Comparison of ENCODE assay signal across 8 mouse cellular contexts in genomic region chr14:55671486-55671832, GRCm38 (mm10). TPM values are rescaled to one million over a fixed set of nuclear protein-coding genes. Genes with fewer than 3 reads are reported as not detected.
DNase-seq lines count a peak whose midpoint lies in the region; ATAC-seq and TF ChIP-seq lines count a peak whose summit lies in the region.

No protein-coding gene starts in this region.

- H3K4me1 ChIP-seq in heart, embryonic 12.5 days (replicated peaks) = peaks cover 18% of the 10 kb centered on the region
- peaks cover 15 to 52% of the 10 kb centered on the region in 2 experiments; a peak in 3 of 4 replicates for H3K4me1 ChIP-seq in CH12.LX (ENCODE audit: control insufficient read depth in 1 of 2, insufficient read depth in 2 of 2)
- H3K4me1 ChIP-seq in forebrain, embryonic 10.5 days = peaks cover 24% of the 10 kb centered on the region
- H3K4me1 ChIP-seq in liver, embryonic 13.5 days (replicated peaks) = peaks cover 47% of the 10 kb centered on the region

- peak overlapping the region; percentile 81; the same call in 1 of the 2 replicates for H3K27ac ChIP-seq in heart, embryonic 12.5 days (ENCODE audit: poor library complexity, severe bottlenecking)
- H3K27ac ChIP-seq in CH12.LX (ENCODE audit: insufficient read depth, low read depth) = peak overlapping the region; percentile 84; the same call in 1 of the 2 replicates
- peak overlapping the region; percentile 96 for H3K27ac ChIP-seq in forebrain, embryonic 10.5 days
- H3K27ac ChIP-seq in liver, embryonic 13.5 days = peak overlapping the region; percentile 90

- no peak for TF ChIP-seq RAD21 in CH12.LX (IDR thresholded peaks at IDR 0.05; ENCODE audit: low read depth, low read length)

- no peak for TF ChIP-seq CTCF in CH12.LX (conservative IDR thresholded peaks at IDR 0.05 in 1 of 2, IDR thresholded peaks at IDR 0.05 in 1 of 2; ENCODE audit: low read depth in 2 of 2, low read length in 2 of 2)

- peaks cover 45% of the 10 kb centered on the region for H3K79me2 ChIP-seq in CH12.LX (replicated peaks; ENCODE audit: control insufficient read depth, extremely low read depth, insufficient read depth, poor library complexity, severe bottlenecking)

- TF ChIP-seq POLR2A in CH12.LX (IDR thresholded peaks at IDR 0.05; ENCODE audit: low read depth, low read length) = no peak

- peaks cover 35% of the 10 kb centered on the region for H3K36me3 ChIP-seq in heart, embryonic 12.5 days
- peaks cover 16 to 48% of the 10 kb centered on the region in 2 experiments for H3K36me3 ChIP-seq in CH12.LX (replicated peaks in 1 of 2; ENCODE audit: control insufficient read depth in 1 of 2, insufficient read depth in 1 of 2, low read length in 1 of 2)
- peaks cover 40% of the 10 kb centered on the region for H3K36me3 ChIP-seq in forebrain, embryonic 10.5 days (replicated peaks)
- H3K36me3 ChIP-seq in liver, embryonic 13.5 days = peaks cover 37% of the 10 kb centered on the region

- TF ChIP-seq EP300 in CH12.LX (IDR thresholded peaks at IDR 0.05; ENCODE audit: low read length) = no peak

- ATAC-seq in heart, embryonic 12.5 days (ENCODE audit: insufficient number of reproducible peaks, low FRiP score) = peak; percentile 49
- peak; percentile 22 for ATAC-seq in liver, embryonic 13.5 days (ENCODE audit: low read depth)

- H3K9me3 ChIP-seq in heart, embryonic 12.5 days (replicated peaks) = no peaks in the 10 kb centered on the region
- no peaks in the 10 kb centered on the region for H3K9me3 ChIP-seq in CH12.LX (replicated peaks; ENCODE audit: low read length)
- no peaks in the 10 kb centered on the region for H3K9me3 ChIP-seq in forebrain, embryonic 10.5 days
- H3K9me3 ChIP-seq in liver, embryonic 13.5 days (replicated peaks) = no peaks in the 10 kb centered on the region

- WGBS in heart, embryonic 12.5 days = under 1% methylated on average over 12 of the region's 12 CpGs
- 0% methylated on average over 12 of the region's 12 CpGs for WGBS in forebrain, embryonic 10.5 days
- under 1% methylated on average over 12 of the region's 12 CpGs for WGBS in liver, embryonic 13.5 days (ENCODE audit: insufficient replicate concordance)

- no peaks in the 10 kb centered on the region for H3K27me3 ChIP-seq in heart, embryonic 12.5 days (replicated peaks)
- no peaks in the 10 kb centered on the region for H3K27me3 ChIP-seq in CH12.LX (replicated peaks)
- H3K27me3 ChIP-seq in forebrain, embryonic 10.5 days (ENCODE audit: poor library complexity, severe bottlenecking) = no peaks in the 10 kb centered on the region
- no peaks in the 10 kb centered on the region for H3K27me3 ChIP-seq in liver, embryonic 13.5 days

- H3K9ac ChIP-seq in heart, embryonic 12.5 days = peak overlapping the region; percentile 90
- peak overlapping the region; percentile 84 for H3K9ac ChIP-seq in CH12.LX (ENCODE audit: insufficient read depth, low read depth)
- peak overlapping the region; percentile 85 for H3K9ac ChIP-seq in liver, embryonic 13.5 days

- in situ Hi-C loops in CH12.LX (cut with MboI; ENCODE audit: low pct_ligation_motif_present, low pct_unique_long_range_greater_than_20kb, low sequenced_read_pairs) = no loop called here

- H3K4me2 ChIP-seq in heart, embryonic 12.5 days = peak overlapping the region; percentile 97
- H3K4me2 ChIP-seq in CH12.LX (ENCODE audit: insufficient read depth, low read depth, poor library complexity, severe bottlenecking) = peak overlapping the region; percentile 39; the same call in 1 of the 2 replicates
- peak overlapping the region; percentile 93 for H3K4me2 ChIP-seq in liver, embryonic 13.5 days

- peak overlapping the region; percentile 93 for H3K4me3 ChIP-seq in heart, embryonic 12.5 days
- H3K4me3 ChIP-seq in CH12.LX (replicated peaks in 1 of 3; ENCODE audit: low read depth in 2 of 3, low read length in 2 of 3, poor library complexity in 1 of 3) = peak overlapping the region; percentile 56 to 76 (median 74)
- H3K4me3 ChIP-seq in forebrain, embryonic 10.5 days = peak overlapping the region; percentile 71
- peak overlapping the region; percentile 86 for H3K4me3 ChIP-seq in liver, embryonic 13.5 days (replicated peaks)

- no peak for DNase-seq in heart, adult 9 months (ENCODE audit: low spot score in 2 of 2)
- peak; percentile 27 for DNase-seq in CH12.LX (ENCODE audit: extremely low read depth)
- no peak for DNase-seq in forebrain, embryonic 10.5 days (ENCODE audit: extremely low spot score, low spot score)
- no peak for DNase-seq in liver, embryonic 13.5 days
- no peak for DNase-seq in cerebellum, adult 11 months
- no peak for DNase-seq in cerebellum, postnatal 14 days
- no peak for DNase-seq in layer of hippocampus, adult 11-12 months (ENCODE audit: low spot score)

- dilution Hi-C loops in CH12.LX (cut with MboI; ENCODE audit: extremely low pct_ligation_motif_present, extremely low pct_unique_long_range_greater_than_20kb, low sequenced_read_pairs) = no loop called here

TF ChIP-seq in CH12.LX, 34 proteins besides CTCF, POLR2A, EP300 and RAD21:
- TF ChIP-seq ZMIZ1 (IDR thresholded peaks at IDR 0.05; ENCODE audit: low read depth, low read length) (no peak), UBTF (IDR thresholded peaks at IDR 0.05; ENCODE audit: low read depth, low read length) (peak; percentile 49; the same call in 1 of the 2 replicates), MAZ (IDR thresholded peaks at IDR 0.05; ENCODE audit: low read depth, low read length) (0 out of 2 replicates have a peak, but pooled peaks have one; percentile 10)

RNA-seq across cellular contexts. Expression of gene Gmpr2, which starts 0.3 kb away (rescaled TPM):
- 39.8 and 44.6 TPM in 2 replicates for polyA plus RNA-seq in heart, embryonic 12.5 days (2016; fragmentation: Nextera tagmentation; extraction: Ambion mirVana)
- 34.3 and 37.3 TPM in 2 replicates for total RNA-seq in CH12.LX (2012; rRNA removed)
- total RNA-seq in CH12.LX (2014; rRNA removed) = 51.3 and 54.9 TPM in 2 replicates
- 34.7 and 44.3 TPM in 2 replicates for polyA plus RNA-seq in CH12.LX (2012; ENCODE audit: insufficient read length, low read depth)
- polyA plus RNA-seq in forebrain, embryonic 10.5 days (2016; fragmentation: Nextera tagmentation; extraction: Ambion mirVana) = 59.9 and 62.4 TPM in 2 replicates
- polyA plus RNA-seq in liver, embryonic 13.5 days (2015; fragmentation: Nextera tagmentation; extraction: Ambion mirVana) = 29.6 and 33.0 TPM in 2 replicates

RNA-seq across cellular contexts. Expression of gene Nedd8, which starts 0.5 kb away (rescaled TPM):
- polyA plus RNA-seq in heart, embryonic 12.5 days (2016; fragmentation: Nextera tagmentation; extraction: Ambion mirVana) = 457 and 491 TPM in 2 replicates
- total RNA-seq in CH12.LX (2012; rRNA removed) = 378 and 515 TPM in 2 replicates
- 272 and 276 TPM in 2 replicates for total RNA-seq in CH12.LX (2014; rRNA removed)
- 513 and 653 TPM in 2 replicates for polyA plus RNA-seq in CH12.LX (2012; ENCODE audit: insufficient read length, low read depth)
- polyA plus RNA-seq in forebrain, embryonic 10.5 days (2016; fragmentation: Nextera tagmentation; extraction: Ambion mirVana) = 664 and 665 TPM in 2 replicates
- polyA plus RNA-seq in liver, embryonic 13.5 days (2015; fragmentation: Nextera tagmentation; extraction: Ambion mirVana) = 325 TPM in 2 replicates

RNA-seq across cellular contexts. Expression of gene Tinf2, which starts 10.2 kb away (rescaled TPM):
- 36.1 and 37.6 TPM in 2 replicates for polyA plus RNA-seq in heart, embryonic 12.5 days (2016; fragmentation: Nextera tagmentation; extraction: Ambion mirVana)
- total RNA-seq in CH12.LX (2012; rRNA removed) (25.2 and 29.1 TPM in 2 replicates), CH12.LX (2014; rRNA removed) (21.4 and 23.3 TPM in 2 replicates)
- polyA plus RNA-seq in CH12.LX (2012; ENCODE audit: insufficient read length, low read depth) = 31.1 and 33.2 TPM in 2 replicates
- polyA plus RNA-seq in forebrain, embryonic 10.5 days (2016; fragmentation: Nextera tagmentation; extraction: Ambion mirVana) = 78.8 and 79.7 TPM in 2 replicates
- 21.1 and 26.3 TPM in 2 replicates for polyA plus RNA-seq in liver, embryonic 13.5 days (2015; fragmentation: Nextera tagmentation; extraction: Ambion mirVana)

RNA-seq across cellular contexts. Expression of gene Mdp1, which starts 11.2 kb away (rescaled TPM):
- 74.1 and 76.7 TPM in 2 replicates for polyA plus RNA-seq in heart, embryonic 12.5 days (2016; fragmentation: Nextera tagmentation; extraction: Ambion mirVana)
- total RNA-seq in CH12.LX (2012; rRNA removed) = 25.1 and 25.6 TPM in 2 replicates
- 30.9 and 39.0 TPM in 2 replicates for total RNA-seq in CH12.LX (2014; rRNA removed)
- polyA plus RNA-seq in CH12.LX (2012; ENCODE audit: insufficient read length, low read depth) = 23.4 and 26.0 TPM in 2 replicates
- polyA plus RNA-seq in forebrain, embryonic 10.5 days (2016; fragmentation: Nextera tagmentation; extraction: Ambion mirVana) = 62.4 and 63.7 TPM in 2 replicates
- 23.1 and 24.2 TPM in 2 replicates for polyA plus RNA-seq in liver, embryonic 13.5 days (2015; fragmentation: Nextera tagmentation; extraction: Ambion mirVana)

RNA-seq across cellular contexts. Expression of gene Tssk4, which starts 21.5 kb away (rescaled TPM):
- polyA plus RNA-seq in heart, embryonic 12.5 days (2016; fragmentation: Nextera tagmentation; extraction: Ambion mirVana) = 0.45 and 0.60 TPM in 2 replicates
- total RNA-seq in CH12.LX (2012; rRNA removed) = 0.29 and 0.30 TPM in 2 replicates
- 0.14 TPM in 1 of 2 replicates, not detected in the other for total RNA-seq in CH12.LX (2014; rRNA removed)
- 0.26 and 0.31 TPM in 2 replicates for polyA plus RNA-seq in CH12.LX (2012; ENCODE audit: insufficient read length, low read depth)
- polyA plus RNA-seq in forebrain, embryonic 10.5 days (2016; fragmentation: Nextera tagmentation; extraction: Ambion mirVana) = 0.58 and 1.1 TPM in 2 replicates
- polyA plus RNA-seq in liver, embryonic 13.5 days (2015; fragmentation: Nextera tagmentation; extraction: Ambion mirVana) = 0.16 and 0.27 TPM in 2 replicates

Comparison
In these comparisons a context has a peak if more than half of its experiments do, and no peak if none do; other contexts are left out.
1. H3K4me2 ChIP-seq: peak in every context shown above with its lines; median percentile 97 in heart, embryonic 12.5 days; 93 in liver, embryonic 13.5 days; 39 in CH12.LX.